Mouse (Mus musculus) kidney, adult 18-20 months (tissue): ENCODE results near the gene Phf21a.

Experiments used
- DNase-seq: peaks from one replicate; pipeline ENCODE4 v3.0.0; 2021

Gene Phf21a

DNA sequence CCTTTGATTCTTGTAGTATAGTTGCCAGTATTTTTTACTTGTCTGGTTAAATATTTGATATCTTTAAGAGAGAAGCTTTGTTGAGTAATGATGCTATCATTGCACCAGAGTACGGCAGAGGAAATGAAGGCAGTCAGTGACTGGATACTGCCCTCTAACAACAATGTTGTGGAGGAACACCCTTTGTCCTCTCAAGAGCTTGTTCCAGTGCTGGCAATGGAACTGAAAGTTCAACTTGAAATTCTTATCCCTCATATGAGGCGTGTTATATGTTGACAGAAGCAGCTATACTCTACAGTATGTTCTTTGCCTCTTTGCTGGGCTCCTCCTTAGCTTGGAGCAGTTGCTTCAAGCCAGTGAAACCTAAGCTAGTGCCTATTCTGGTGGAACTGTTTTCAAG lies 147.4 kb downstream of the Phf21a start:
- no peak for DNase-seq

DNA sequence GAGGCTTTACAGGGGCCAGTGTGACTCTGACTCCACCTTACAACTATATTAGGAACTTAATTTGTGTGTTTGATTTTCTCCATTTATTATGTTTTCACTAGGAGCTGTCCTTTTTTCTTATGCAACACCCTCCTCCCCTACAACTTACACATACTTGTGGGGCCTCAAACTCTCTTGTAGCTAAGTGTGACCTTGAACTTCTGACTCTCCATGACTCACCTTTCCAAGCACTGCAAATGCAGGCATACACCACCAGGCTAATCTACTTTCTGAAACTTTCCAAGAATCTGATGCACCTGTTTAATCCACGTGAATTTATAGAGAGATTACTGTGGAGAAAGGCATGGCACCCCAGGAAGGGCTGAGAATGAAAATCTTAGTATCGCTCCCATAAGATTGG lies 147.9 kb downstream of the Phf21a start:
- no peak for DNase-seq

GRCm38 (mm10) chr2:92241317-92241716 lies 148.4 kb downstream of the Phf21a start:
- no peak for DNase-seq

GRCm38 (mm10) chr2:92246112-92246511 lies 153.2 kb downstream of the Phf21a start:
- no peak for DNase-seq

- DNase-seq, result no peak
These were observed 154.8 kb downstream of the Phf21a start for GRCm38 (mm10) chr2:92247711-92248110.

DNA sequence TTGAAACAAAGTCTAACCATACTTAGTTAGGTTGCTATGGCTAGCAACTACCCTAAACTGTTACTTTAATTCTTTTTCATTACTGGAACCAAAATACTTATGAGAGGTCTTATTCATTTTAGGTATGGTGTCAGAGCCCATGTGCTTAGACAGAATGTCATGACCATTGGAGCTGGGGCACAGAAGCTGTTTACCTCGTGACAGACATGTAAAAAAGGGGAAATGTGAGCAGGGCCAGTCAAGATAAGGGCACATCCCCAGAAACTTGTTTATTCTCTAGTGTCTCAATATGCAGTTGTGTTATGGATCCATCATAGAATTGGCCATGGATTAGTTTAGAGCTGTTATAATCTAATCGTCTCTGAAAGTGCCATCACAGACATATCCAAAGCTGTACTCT lies 157.6 kb downstream of the Phf21a start:
- no peak for DNase-seq

DNA sequence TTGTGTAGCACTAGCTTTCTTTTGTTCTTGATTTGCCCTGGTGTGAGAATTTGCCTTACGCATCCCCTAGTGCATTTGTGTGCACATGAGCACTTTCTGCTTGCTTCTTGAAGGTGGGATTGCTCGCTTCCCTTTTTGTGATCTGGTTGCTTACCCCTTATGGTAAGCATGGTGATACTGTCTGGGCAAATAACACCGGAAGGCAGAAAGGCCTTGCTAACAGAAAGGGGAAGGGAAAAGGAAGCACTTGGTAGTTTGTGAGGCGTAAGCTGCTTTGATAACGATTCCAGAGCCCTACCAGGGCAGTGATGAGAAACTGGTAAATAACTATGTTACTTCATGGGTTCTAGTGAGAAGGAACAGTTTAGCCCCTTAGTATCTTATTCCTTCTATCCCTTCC lies 160.9 kb downstream of the Phf21a start:
- DNase-seq, result no peak

- DNase-seq, result no peak
These were observed 163.2 kb downstream of the Phf21a start for GRCm38 (mm10) chr2:92256141-92256540.

- DNase-seq, result no peak
These were observed 164.5 kb downstream of the Phf21a start for GRCm38 (mm10) chr2:92257372-92257956.

DNA sequence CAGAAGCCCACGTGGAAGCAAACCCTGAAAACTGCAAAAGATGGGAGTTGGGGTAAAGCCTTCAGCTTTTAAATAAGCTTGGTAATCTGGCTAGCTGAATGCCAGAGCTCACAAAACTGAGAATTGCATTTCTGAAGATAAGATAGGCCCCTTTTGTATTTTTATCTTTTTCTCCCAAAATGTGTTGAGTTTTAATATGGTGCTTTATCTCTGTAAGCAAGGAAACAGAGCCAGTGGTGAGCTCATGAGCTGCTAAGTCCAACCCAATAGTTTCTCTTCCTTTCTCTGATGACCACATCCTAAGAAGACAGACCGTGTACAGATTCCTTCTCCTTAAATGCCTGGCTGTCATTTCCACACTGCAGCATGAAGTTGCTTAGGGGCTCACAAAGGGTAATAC lies 167.0 kb downstream of the Phf21a start:
- no peak for DNase-seq

DNA sequence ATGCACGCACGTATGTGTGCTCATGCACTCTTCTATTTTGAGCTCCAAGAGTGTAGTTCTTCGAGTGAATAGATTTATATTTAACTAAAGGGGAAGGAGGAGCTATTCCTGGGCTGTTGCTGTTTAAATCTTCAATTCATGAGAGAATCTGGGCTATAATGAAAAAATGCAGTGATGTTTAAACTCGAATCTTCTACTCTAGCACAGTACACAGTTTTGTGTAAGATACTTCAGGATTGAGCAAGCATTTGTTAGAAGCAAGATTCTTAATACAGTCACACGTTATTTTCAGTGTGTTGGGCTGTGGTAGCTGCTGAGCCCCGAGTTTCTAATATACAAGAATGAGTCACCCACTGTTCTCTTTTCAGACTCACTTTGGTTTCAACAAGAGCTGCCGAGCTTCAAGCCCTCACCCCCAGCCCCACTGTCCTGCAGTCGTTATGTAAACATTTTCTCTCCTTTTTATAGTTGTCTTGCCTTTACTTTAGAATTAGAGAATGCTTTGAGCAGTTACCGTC lies 173.2 kb downstream of the Phf21a start:
- DNase-seq, result no peak

- DNase-seq, result no peak
These were observed 176.3 kb downstream of the Phf21a start for GRCm38 (mm10) chr2:92269227-92269626.

GRCm38 (mm10) chr2:92272510-92272909 lies 179.6 kb downstream of the Phf21a start:
- no peak for DNase-seq

- no peak for DNase-seq
These were observed 180.3 kb downstream of the Phf21a start for GRCm38 (mm10) chr2:92273101-92273801.

GRCm38 (mm10) chr2:92273802-92274183 lies 180.9 kb downstream of the Phf21a start:
- no peak for DNase-seq

DNA sequence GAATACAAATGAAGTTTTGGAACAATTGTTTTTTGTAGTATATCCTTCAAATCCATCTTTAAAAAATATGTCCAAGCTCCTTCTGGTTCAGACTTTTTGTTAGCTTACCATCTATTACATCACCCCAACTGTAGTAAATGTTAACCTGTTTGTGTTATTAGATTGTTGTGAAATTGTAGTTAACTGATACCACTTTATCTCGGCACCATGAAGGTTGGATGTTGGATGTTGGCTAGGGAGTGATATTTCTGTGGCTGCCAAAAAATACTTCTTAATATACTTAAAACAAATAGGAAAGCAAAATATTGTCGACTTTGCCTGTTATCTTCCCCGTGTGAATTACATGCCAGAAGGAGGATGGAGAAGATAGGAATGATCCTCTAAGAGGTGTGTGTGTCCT lies 184.9 kb downstream of the Phf21a start:
- no peak for DNase-seq

DNA sequence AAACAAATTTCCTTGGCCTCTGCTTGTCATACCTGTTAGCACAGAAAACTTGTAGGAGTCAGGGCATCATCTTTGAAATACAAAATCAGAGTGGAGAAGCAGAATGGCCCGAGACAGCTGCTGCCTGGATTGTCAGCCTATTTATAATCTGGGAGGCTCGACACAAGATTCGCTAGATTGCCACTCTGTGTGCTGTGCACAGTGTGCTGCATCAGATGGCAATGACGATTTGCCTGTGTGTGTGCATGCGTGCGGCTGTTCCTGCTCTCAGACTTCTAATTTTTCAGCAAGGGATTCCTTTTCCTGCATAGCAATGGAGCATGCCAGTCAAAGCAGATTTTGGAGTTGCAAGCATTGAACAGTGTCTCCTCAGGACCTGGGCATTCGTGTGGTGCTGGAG lies 185.7 kb downstream of the Phf21a start:
- no peak for DNase-seq

DNA sequence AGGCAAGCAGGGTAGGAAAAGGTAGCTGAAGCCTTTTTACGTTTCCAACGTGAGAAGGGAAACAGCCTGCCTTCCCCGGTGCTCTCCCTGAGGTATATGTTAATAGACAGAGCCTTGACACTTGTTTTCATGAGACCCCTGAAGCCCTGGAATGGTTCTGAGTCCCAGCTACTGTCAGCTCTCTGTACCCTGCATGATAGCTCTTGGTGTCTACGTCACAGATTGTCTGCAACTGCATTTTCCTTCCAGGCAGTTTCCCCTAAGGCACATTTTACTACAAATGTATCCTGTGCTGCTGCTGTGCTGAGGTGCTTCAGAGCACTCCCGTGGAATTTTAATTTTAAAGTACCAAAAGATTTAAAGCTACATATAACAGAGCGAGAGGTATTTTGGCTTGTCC lies 186.5 kb downstream of the Phf21a start:
- no peak for DNase-seq

DNA sequence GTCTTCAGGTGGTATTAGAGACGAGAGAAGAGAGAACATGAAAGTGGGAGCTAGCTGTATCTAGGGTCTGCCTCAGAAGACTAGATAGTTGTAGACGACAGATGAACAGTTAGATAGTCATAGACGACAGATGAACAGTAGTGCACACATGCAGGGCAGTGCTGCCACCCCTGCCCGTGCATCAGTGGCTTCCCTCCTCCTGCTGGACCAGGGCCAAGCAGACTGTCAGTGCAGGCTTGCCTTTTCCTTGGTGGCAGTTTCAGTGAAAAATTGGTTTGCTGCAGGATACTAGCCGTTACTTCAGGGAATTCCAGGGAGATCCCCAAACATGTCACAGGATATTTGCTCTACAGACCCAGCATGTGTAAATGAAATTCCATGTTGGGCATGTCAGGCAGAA lies 192.7 kb downstream of the Phf21a start:
- DNase-seq, result no peak

- no peak for DNase-seq
These were observed 196.4 kb downstream of the Phf21a start for GRCm38 (mm10) chr2:92289335-92289734.

DNA sequence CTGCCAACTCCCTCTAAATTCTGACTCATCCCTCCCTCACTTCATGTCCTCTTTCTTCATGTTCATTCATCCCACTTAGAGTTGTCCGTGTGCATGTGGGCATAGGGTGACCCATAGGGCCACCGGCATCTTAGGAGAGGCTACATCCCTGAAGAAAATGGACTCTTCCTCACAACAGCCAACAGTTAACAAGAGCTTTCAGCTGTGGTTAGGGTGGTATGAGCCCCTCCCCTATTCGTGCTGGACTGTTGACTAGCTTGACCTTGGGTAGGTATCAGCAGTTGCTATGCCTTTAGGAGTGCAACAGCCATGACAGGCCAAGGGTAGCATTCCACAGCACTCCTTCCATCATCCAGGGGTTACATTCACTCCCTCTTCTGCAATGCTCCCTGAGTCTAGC lies 198.6 kb downstream of the Phf21a start:
- no peak for DNase-seq

DNA sequence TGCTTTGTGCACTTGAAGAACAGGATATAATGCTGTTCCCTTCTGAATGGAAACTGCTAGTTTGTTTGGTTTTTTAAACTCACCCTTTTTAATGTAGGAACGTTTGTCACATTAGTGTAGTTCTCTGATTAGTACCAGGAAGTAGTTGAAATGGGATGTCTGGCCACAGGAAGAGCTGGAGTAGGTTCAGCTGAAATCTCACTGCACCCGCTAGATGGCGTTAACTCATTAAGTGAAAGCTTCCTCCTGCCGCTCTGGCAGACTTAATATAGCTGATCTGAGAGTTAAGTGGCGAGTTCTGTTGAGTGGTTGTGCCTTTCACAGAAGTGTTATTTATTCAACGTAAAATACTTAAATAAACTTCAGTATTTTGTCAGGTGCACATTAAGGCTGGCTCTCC lies 203.5 kb downstream of the Phf21a start:
- DNase-seq, result peak; percentile 79

DNA sequence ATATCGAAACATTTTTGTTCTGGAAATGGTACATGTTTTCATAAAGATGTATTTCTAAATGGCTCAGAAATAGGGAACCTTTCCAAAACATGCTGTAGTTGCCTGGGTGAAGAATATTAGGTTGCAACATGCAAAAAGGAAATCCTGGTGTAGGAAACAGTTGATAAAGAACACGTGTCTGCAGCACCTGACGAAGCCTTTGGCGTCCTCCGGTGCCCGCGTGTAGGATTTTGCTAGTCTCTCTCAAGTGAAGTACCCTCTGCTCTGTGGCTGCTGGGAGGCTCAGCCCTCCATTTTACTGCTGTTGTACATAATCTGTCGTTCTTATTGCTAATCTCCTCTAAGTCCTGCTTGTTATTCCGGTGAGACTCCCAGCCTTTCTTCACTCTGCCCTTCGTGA lies 207.0 kb downstream of the Phf21a start:
- no peak for DNase-seq

GRCm38 (mm10) chr2:92301849-92302607 lies 209.1 kb downstream of the Phf21a start:
- DNase-seq, result no peak
